Mouse (Mus musculus): ENCODE measurements around the gene Cdr2l.

GRCm38 (mm10) chr11:115400630-115401391 is 19.1 kb downstream of the Cdr2l start:
- no peak for TF ChIP-seq CTCF (conservative IDR thresholded peaks at IDR 0.05 in 1 of 2, IDR thresholded peaks at IDR 0.05 in 1 of 2; ENCODE audit: low read depth in 2 of 2, low read length in 2 of 2)
- no peak for TF ChIP-seq MAX (IDR thresholded peaks at IDR 0.05; ENCODE audit: low read length)
- no peak for TF ChIP-seq IRF4 (IDR thresholded peaks at IDR 0.05; ENCODE audit: low read depth, low read length)
- no peak for TF ChIP-seq CHD2 (IDR thresholded peaks at IDR 0.05; ENCODE audit: low read length)
- no peak for TF ChIP-seq NELFE (IDR thresholded peaks at IDR 0.05; ENCODE audit: low read depth, low read length)
